Mouse (Mus musculus): ENCODE results near the gene Esp6.
"Not testable (repeated sequence)": the region's sequence is repeated elsewhere in the genome, so short reads cannot be mapped to it uniquely, and the experiment has no call there.

Gene Esp6

GRCm38 (mm10) chr17:40561207-40561606 is at the start of gene Esp6:
Esp6 (plus strand) TSS chr17:40561507.
- no peak for DNase-seq (ENCODE audit: low spot score in 2 of 2)

DNA sequence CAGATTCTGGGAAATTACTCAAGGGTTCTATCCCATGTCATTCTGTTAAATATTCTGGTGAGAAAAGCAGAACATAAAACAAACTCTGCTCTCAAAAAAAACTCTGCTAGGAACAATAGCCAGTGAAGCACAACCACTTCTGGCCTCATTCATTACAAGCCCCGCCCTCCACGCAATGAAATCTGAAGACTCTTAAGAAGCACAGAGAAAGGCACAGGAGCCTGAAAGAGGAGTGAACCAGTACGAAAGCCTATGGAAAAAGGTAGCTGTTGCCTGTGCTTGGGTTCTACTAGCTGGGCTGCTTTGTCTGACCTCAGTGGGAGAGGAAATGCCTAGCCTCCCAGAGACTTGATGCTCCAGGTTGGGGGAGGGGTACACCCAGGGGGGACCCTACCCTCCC is 41.5 kb upstream of the Esp6 start, which contains the start of gene Esp8:
Esp8 (plus strand) TSS at position 205 of the 400 bp plus-strand sequence.
- DNase-seq (ENCODE audit: low spot score in 2 of 2): no peak

DNA sequence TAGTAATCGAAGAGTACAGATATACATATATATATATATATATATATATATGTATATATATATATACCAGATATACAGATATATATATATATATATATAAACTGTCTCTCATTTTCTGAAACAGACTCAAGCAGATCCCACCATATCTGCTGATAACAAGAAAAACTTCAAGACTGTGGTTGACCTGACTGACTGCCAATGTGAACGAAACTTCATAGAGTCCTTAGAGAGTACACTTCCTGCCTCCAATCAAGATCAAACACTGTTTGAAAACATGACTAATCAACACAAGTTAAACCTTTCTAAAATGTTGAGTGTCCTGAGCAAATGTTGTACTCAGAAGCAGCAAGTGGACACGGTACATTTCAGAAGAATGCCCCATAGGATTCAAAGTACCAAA is 31.5 kb upstream of the Esp6 start:
- DNase-seq (ENCODE audit: low spot score in 2 of 2): no peak

DNA sequence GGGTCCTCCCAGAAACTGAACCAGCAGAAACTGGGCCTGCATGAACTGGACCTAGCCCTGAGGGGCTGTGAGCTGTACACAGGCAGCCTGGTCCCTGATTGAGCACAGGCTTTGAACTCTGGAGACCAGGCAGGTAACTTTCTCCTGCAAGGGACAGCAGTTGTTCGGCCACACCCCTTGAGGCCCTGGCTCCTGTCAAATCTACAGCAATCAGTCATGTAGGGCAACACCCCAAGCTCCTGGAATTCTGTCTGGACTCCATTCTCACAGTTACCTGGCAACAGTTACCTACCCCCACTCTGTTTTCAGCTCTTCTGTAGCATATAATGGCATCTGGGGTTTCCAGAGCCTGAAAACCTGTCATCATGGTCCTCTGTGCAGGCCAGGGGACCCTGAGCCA is 30.2 kb upstream of the Esp6 start:
- no peak for DNase-seq (ENCODE audit: low spot score in 2 of 2)

DNA sequence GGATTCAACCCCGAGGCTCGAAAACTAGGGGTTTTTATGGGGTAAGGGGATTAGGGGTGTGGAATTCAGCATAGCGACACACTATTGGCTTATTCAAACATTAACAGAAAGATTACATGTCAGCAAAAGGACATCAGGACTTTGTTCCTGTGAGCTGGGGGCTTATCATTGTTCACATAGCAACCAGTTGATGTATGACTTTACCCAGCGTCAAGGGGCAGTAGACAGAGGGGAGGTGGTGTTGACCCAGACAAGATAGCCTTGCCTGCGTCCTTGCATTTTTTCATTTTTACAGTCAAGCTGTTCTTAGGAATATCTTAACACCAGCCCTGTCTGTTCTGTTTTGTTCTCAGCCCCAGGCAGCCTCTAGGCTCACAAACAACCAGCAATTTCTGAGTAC is 14.3 kb upstream of the Esp6 start:
- DNase-seq (ENCODE audit: low spot score in 2 of 2): not testable (repeated sequence)

DNA sequence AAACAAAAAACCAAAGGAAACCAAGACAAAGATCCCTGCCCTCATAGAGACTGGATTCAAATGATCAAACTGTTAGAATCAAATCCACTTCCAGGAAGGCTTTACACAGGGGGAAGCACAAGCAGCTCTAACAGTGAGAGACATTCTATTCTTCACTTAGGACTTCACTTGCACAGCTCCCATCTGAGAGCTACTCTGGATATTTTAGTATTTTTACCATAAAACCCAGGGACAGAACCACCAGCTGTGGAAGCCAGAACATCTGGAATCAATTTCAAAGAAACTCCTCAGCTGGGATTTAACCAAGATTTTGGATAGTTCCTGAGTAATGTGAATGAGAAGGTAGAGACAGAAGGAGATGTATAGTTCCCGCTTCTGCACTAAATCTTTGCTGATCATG is 7.8 kb upstream of the Esp6 start:
- no peak for DNase-seq (ENCODE audit: low spot score in 2 of 2)

DNA sequence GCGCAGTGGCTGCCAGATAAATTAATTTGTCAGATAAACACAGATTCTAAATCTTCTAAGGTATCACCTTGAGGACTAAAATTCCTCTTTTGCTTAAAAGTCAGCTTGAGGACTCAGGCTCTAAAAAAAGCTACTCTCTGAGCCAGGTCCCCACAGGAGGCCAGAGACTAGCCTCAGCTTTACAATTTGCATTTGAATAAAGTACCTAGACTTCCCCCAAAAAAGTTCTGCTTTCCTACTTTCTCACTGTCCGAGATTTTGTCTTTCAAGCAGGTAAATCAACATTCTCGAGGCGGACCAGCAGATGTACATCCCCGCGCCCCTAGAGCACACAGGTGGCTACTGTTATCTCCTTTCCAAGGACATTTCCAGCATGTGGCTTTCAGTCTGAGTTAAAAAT is 22.6 kb downstream of the Esp6 start:
- not testable (repeated sequence) for DNase-seq (ENCODE audit: low spot score in 2 of 2)

GRCm38 (mm10) chr17:40591297-40591696 is 30.0 kb downstream of the Esp6 start:
- no peak for DNase-seq (ENCODE audit: low spot score in 2 of 2)

DNA sequence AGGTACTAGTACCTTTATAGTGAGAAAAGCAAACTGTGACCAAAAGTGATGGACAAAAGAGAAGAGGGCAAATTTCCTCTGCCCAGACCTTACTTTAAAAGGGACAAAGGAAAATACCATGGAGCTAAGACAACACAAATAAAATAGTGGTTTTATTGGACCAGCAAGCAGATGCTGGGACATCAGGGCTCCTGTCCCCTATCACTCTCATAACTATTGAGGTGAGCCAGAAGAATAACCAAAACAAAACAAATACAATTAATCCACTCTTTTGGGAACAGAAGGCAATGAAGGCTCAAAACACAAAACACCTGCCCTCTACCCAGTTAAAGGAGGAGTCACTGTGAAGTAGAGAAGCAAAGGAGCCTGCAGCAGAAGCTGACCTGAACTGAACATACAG is 37.0 kb downstream of the Esp6 start, which contains the start of gene Esp4:
Esp4 (plus strand) TSS at position 301 of the 400 bp plus-strand sequence.
- no peak for DNase-seq (ENCODE audit: low spot score in 2 of 2)
